Mouse (Mus musculus): Measurements from ENCODE around the gene Prkn.

DNA sequence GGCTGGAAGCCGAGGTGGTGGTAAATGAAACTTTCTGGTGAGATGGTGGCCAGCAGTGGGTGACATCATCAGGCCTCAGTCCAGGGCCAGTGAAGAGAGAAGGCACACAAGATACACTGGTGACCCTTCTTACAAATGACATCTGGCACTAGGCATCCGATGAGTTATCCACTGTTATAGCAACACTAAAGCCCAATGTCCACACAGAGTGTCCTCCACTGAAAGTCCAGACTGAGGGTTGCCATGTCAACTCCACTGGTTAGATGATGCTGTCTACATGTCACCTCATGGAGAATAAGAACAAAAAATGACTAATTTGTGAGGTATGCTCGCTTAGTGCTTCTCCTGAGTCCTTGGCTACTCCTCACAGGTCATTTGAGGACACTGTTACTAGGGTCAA, 1210.8 kb downstream of the Prkn start:
- TF ChIP-seq CTCF (IDR thresholded peaks at IDR 0.05; ENCODE audit: extremely low read depth, insufficient read length, insufficient replicate concordance, low read depth, low read length) (no peak), POLR2A (IDR thresholded peaks at IDR 0.05; ENCODE audit: low read depth, low read length) (no peak)

Measured in small intestine, adult 2 months (tissue).